Mouse (Mus musculus) heart, adult 8-10 months (tissue): Measurements from ENCODE around the gene Guca2a. TPM values are rescaled to one million over a fixed set of nuclear protein-coding genes. Genes with fewer than 3 reads are reported as not detected.
"Not testable (repeated sequence)": the region's sequence is repeated elsewhere in the genome, so short reads cannot be mapped to it uniquely, and the experiment has no call there.

Source experiments
- DNase-seq: peaks from one replicate; pipeline ENCODE4 v3.0.0; 2022; ENCODE audit warnings: low spot score
- total RNA-seq, 4 experiments: library from RNA; stranded (reverse); gene quantifications; 2 replicates each; pipeline ENCODE4 v1.2.4; 2022

The Guca2a gene
- total RNA-seq = not detected

DNA sequence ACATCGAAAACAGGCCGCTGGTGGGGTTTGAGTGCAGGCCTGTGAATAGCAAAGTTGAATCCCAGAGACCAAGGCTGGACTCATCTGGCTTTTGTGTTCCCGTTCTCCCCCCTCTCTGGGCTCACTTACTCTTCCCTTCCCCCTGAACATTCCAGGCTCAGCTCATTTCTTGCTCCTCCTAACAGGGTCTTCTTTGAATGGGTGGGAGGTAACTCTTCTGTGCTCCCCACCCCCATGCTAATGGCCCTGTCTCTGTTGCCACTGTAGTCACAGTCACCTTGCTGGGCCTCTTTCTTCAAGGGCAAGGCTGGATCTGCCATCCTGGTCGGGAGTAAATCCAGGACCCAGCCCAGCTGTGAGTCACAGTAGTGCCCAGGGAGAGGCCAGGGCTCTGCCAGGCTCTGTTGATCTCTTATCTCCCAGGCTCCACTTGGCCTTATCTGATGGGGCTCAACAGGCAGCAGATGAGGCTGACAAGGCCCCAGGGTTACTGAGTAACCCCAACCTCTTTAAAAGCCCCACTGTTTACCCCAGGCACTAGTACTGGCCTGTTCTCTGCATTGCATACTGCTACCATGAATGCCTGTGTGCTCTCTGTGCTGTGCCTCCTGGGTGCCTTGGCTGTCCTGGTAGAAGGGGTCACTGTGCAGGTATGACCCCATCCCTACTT lies at the start of gene Guca2a:
Guca2a (plus strand) TSS at position 529 of the 670 bp plus-strand sequence.
- DNase-seq = no peak

DNA sequence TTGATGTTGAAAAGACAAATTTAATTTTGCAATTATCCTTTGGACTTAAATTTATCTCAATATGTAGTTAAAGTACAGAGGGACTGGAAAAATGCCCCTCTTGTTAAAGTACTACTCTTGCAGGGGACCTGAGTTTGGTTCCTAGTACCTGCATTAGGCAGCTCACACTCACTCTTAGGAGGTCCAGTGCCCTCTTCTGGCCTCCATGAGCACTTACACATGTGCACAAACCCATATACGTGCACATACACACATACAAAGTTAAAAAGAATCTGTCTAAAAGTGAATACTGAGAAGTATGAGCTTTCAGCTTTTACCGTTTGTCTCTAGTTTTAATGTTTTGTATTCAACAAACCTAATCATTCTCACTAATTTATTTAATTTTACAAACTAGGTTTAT lies 49.5 kb upstream of the Guca2a start:
- no peak for DNase-seq

DNA sequence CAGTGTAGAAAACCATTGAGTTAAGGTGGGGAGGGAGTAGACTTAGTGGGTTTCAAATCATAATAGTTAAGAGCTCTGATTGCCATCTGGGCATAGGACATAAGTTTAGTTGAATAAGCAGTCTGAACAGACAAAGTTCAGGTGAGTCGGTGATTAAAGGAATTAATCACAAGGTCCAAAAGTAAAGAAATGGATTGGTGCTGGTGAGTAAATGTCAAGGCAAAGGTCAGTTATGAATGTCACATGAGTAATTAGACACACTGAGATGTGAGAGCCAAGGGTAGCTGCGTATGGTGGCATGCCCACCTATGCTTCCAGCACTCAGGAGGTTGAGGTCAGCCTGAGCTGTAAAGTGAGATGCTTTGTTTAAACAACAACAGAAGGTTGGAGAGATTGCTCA lies 48.1 kb upstream of the Guca2a start:
- no peak for DNase-seq

DNA sequence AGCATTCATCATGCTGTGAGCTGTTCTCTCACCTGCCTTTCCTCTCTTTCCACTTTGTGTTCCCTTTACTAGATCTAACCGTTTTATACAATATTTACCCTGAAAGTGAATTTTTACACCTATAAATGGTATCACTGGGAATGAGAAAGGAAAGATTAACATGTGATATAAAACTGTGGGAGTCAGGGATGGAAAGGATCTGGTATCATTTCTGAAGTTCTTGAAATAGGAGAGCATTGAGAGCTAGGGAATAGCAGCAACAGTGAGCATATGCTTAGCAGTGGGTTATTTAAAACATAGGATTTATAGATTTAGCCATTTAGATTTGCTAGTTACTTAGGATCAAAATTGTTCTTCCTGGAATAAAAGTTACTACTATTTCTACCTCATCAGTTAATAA lies 47.5 kb upstream of the Guca2a start:
- DNase-seq = no peak

DNA sequence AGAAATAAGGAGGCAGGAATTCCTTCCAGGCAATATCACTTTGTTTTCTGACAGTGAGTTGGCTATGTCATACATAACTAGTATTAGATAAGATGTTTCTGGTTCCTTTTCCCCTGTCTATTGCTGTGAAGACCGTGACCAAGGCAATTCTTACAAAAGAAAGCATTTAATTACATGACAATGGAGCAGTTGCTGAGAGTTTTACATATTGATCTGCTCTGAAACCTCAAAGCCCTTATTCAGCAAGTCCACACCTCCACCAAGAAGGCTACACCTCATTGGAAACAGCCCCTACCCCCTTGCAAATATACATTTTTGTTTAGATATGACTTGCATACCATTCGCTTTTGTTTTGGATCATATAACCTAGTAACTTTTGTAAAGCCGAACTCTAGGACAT lies 45.0 kb upstream of the Guca2a start:
- no peak for DNase-seq

DNA sequence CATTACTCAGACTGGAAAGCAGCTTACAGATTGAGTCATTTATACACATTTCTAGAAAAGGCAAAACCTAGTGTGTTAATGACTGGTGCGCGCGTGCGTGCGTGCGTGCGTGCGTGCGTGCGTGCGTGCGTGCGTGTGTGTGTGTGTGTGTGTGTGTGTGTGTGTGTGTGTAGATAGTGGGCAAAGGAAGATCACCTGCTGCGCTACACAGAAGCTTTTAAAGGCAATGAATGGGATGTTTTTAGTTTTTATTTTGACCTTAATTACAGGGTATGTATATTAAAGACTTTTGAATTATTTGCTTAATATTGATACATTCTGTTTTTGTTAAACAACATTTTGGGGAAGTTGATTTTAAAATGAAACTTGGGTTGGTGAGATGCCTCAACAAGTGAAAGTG lies 43.2 kb upstream of the Guca2a start:
- no peak for DNase-seq

DNA sequence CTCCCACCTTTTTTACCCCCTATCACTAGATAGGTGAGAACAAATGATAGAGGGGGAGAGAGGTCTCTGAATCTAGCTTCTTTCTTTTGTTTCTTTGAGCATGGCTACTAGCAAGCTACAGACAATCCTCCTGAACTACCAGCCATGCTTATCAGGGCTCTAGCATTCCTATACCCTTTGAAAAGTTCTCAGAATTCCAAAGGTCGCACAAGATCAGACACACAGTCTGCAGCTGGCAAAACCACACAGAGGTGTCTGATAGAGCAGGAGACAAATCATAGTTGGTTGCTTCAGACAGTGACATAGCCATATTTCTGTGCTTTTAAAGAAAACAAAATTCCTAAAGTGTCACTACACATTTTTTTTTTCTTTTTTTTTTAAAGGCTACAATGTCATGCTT lies 37.9 kb upstream of the Guca2a start:
- DNase-seq = no peak

DNA sequence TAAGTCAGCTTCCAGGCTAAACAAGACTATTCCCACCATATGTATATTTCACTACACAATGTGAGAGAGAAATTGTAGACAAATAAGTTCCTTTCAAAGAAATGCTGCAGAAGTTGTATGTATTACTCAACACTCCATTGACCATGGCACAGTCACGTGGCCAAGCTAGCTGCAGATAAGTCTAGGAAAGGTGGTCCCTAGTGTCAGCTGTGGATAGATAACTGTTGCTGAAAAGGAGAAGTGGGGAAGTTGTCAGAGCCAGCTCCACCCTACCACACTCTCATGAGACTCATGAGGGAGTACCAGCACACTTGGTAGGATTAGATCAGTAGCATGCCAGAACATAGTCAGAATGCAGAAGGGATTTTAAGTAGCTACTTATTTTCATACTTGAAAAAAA lies 28.0 kb upstream of the Guca2a start:
- no peak for DNase-seq

DNA sequence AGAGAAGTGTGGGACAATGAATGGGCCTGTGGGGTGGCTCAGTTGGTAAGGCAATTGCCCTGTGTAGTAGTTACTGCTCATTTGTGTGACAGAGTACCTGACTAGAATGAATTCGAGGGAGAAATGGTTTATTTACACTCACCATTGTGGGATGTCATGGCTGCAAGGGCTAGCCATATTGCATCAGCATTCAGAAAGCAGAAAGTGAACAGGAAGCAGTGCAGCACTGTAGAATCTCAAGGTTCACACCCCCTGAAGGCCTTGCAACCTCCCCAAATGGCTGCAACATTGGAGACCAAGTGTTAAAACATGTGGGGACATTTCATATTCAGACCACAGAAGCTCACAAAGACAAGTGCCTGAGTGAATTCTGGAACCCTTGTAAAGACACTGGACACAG lies 23.4 kb upstream of the Guca2a start:
- no peak for DNase-seq

DNA sequence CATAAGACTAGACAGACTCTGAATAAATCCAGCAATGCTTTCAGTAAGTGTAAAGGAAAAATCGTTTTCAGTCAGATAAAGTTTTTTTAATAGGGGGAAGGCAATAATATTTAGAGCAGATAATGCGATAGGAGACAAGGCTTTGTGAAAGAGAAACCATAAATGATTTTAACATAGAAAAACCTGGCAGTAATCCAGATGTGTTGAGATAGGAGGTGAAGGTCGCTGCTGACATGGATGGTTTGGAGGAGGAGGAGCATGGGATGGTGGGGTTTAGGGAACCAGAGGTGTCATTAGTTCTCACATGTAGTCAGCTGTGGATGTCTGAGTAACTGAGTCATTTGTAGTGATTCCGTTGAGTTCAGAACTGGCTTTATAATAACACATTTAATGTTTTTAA lies 22.8 kb upstream of the Guca2a start:
- no peak for DNase-seq

DNA sequence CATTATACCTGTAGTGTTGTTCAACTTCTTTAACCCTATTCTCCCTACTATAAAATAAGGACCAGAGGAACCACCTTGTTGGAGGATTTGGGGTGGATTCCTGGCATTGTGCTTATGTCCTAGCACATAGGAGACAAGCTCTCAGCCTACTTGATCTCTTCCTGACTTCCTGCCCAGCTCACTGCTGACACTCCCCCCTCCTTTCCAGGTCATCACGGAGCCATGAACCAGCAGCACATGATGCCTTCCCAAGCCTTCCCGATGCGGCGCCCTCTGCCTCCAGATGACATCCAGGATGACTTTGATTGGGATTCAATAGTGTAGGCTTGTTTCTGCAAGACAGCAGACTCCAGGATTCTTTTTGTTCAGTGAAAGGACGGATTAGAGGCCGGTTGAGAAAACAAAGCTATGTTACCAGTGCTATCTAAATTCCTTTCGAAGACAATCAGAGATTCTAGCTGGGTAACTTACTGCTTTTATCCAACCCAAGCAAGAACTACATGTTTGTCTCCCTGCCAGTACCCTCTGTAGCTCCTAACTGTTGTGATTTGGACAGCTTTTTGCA lies 11.3 kb upstream of the Guca2a start:
- no peak for DNase-seq

DNA sequence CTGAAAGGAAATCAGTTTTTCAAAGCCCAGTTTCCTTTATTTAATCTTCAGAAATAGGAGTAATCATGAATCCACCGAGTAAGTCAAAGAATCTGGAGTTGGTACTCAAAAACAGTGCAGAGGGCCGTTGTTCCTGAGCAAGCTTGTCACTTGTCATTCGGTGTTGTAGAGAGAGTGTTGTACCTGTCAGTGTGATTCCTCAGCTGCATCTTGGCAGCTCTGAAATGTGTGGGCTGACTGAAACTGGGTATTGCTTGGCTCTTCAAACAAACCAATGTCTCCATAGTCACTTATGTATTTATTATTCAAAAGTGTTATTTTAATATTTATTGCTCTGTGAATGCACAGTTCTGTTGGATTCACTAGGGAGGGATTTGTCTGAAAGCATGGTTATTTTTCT lies 10.6 kb upstream of the Guca2a start:
- DNase-seq = no peak

DNA sequence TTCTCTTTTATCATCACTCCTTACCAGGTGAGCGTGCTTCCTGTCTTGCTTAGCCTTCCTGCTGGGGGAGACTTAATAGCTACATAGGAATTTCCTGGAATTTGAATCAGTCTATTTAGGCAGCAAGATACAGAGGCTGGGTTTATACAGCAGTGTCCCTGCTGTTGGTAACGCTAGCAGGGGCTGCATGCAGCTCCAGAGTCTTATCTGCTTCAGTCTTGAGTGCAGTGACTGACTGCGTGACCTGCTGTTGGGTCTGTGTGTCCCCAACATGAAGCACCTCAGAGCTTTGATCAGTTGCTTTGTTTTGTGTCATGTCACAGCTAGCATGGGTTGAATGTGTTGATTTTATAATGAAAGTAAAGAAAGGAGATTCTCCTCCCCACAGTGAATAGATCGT lies 10.2 kb upstream of the Guca2a start:
- DNase-seq = no peak

DNA sequence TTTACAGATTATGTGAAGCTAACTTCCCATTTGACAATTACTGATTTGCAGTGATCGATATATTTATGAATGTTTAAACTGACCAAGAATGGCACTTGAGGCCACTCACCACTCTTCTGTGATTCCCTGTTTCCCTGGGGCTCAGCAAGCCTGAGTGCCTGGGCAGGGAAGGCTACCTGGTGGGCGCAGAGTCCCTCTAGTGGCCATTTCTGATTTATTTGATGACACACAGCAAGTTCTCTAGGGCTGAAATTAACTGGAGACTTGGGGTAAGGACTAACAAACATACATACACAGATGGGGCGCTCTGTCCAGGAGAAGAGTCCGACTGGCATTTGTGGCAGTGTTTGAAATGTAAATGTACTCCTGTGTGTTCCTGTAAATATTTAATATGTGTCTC lies 9.1 kb upstream of the Guca2a start:
- DNase-seq = not testable (repeated sequence)

DNA sequence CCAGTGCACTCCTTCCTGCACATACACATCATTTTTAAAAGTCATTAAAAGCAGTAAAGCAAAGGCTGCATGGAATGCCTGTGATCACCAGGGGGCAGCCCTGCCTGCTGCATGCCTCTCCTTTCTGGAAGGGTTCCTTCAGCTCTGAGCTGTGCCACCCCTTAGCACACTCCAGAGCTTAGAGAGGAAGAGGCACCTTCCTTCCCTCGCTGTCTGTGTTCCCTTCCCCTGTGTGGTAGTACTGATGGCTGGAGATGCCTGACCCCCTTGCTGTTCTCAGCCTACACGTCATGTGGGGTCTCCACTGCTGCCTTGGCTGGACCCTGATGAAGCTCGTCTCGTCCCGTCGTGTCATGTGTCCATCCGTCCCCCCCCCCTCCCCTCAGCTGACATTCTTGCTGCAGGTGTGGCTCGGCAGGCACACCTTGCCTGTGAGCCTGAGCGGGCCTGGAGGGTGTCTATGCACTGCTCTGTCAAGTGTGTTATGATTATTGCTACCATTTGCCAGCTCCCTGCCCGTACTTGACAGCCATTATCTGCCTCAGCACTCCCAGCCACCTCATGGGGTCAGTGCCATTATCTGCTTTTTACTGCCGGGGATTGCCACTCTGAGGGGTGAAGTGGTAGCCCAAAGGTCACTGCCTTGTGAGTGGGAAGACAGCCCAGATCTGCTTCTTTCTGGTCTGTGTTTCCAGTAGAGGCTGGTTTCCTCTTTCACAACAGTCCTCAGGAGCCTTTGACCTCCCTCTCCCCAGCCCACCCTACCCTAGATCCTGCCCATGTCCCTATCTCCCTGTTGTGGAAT lies 6.2 kb upstream of the Guca2a start:
- DNase-seq = no peak

DNA sequence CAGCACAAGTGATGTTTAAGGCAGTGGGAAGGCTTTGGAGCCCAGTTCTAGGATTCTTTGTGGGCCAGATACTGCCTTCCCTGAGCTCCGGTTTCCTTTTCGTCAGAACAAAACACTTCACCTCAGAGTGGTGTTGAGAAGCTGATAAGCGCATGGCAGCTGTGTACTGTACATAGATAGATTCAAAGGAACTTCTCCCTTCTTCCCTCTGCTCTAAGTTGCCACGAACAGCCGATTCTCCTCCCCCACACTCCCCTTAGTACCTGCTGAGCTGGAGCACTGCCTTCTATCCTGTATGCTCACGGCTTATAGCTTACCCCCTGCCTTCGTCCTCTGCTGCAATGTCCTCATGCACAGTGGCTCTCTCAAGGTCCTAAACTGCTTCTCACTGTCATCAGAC lies 4.8 kb upstream of the Guca2a start:
- no peak for DNase-seq

DNA sequence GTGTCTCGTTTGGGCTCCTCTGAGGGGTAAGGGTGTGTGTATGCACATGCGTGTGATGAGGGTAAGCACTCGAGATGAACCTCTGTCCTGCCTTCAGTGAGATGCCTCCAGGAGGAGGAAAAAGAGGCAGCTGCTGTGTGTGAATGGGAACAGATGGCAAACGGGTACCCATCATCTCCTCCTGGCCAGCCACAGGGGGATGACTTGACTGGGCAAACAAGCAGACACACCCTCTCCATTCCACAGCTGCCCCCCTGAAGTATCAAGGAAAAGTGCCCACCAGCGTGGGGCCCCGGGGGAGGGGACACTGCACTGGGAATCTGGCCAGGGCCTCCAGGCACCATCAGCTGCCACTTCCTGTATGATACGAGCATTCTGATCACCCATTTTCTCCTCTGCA lies 4.2 kb upstream of the Guca2a start:
- DNase-seq = no peak

DNA sequence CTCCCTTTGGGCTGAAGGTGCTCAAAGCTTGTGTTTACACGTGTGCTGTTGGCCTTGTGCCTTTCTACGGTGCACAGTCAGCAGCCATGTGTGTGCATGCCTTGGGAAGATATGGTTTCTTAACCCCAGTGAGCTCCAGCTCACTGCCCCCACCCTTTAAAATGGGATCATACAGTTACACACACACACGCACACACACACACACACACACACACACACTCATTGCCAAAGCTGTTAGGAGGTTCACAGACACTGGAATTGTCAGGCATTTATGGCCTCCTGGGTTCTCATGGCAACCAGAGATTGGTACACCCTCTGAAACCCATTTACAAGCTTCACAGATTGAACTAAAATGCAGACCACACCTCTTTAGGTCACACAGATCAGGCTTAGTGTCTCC lies 3.6 kb upstream of the Guca2a start:
- DNase-seq = no peak

DNA sequence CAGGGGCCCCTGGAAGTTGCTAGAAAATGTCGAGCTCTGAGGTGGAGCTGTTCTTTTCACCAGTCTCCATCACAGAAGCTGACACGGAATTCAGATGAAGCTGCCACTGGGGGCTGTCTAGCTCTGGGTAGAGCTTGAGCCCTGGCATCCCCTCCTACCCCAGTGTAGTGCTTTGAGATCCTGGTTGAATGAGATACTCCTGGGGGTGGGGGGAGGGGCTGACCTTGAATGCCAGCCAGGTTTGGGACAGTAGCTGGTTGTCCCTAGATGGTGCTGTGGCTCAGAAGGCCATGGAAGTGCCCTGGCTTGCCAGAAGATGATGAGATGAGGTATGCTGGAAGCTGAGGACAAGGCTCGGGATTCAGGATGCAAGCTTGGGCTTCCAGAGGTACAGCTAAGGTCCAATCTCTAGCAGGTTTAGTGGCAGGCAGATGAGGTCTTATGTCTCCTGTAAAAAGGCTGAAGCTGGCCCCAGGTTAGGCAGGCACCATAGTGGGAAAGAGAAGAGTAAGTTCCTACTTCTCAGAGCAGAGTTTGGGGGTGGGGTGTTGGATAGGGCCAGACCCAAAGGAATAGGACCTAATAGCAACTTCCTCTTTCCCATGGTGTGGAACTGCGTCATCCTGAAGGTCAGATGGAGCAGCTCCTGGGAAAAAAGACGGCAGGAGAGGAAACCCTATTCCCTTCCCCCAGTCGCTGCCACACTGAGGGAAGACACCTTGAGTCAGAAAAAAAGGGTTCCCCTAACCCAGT lies 2.4 kb upstream of the Guca2a start:
- DNase-seq = no peak

DNA sequence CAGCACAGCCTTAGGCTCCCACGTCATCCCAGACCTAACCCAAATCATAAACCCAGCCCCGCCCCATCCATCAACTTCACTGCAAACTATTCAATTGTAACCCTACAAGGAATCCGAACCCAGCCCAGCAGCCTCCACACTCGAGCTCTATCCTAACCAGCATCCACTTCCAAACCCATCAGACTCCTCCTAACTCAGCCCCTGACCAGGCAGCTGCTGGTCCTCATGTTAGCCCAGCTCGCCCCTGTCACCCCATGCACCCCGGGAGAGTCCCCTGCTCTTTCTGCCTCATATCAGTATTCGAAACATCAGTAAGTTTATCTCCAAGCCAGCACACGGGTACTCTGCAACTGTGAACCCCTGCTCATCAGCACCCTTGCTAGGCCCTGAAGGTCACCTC lies 1.8 kb upstream of the Guca2a start:
- no peak for DNase-seq

DNA sequence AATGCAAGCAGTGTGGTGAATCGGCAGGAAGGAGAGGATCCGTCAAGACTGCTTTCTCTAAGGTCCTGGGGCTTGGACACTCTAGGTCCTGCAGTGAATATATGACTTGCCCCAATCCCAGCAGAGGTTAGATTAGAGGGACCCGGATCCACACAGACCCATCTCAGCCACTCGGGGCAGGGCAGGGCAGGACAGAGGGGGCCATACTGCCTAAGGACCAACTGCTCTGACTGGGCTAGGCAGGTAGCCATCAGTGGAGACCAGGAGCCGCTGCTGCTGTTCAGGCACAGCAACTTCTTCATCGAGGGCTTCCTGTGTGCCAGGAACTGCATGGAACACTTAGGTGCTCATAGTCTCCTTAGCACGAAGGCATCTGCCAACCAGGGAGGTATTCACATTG lies 773 bp upstream of the Guca2a start:
- no peak for DNase-seq

DNA sequence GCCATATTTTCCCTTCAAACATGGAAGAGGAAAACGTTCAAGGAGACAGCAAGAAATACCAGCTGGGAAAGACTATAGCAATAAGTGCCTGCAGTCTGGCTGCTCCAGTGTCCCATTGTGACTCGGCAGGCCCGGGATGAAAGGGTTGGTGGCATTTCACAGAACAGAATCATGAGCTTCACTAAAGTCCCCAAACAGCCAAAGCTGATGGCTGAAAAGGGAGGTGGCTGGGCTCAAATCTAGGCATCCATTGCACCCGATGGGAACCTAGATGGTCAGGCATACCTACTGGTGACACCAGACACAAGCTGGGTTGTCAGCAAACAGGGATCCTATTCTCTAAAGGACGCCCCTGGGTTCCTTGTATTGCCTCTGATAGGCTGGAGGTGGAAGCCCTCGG lies 442 bp downstream of the Guca2a start:
- DNase-seq = no peak

DNA sequence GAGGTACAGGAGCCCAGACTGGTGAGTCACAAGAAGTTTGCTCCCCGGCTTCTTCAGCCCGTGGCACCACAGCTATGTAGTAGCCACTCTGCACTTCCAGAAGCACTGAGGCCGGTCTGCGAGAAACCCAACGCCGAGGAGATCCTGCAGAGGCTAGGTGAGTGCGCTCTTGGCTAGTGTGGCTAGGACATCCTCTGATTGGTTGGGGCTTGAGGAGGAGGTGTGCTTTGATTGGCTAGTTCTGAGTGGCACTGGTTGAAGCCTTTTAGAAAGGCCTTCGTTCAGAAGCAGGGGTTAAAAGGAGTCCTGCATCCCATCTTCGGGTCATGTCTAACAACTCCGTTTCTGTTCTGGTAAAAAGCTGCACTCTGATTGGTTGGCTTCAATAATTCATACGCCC lies 1.2 kb downstream of the Guca2a start:
- DNase-seq = no peak
